Mouse (Mus musculus): ENCODE measurements around the gene H2-T23.
A peak's percentile ranks its signal among the peaks of the same experiment; 100 is the strongest.

DNA sequence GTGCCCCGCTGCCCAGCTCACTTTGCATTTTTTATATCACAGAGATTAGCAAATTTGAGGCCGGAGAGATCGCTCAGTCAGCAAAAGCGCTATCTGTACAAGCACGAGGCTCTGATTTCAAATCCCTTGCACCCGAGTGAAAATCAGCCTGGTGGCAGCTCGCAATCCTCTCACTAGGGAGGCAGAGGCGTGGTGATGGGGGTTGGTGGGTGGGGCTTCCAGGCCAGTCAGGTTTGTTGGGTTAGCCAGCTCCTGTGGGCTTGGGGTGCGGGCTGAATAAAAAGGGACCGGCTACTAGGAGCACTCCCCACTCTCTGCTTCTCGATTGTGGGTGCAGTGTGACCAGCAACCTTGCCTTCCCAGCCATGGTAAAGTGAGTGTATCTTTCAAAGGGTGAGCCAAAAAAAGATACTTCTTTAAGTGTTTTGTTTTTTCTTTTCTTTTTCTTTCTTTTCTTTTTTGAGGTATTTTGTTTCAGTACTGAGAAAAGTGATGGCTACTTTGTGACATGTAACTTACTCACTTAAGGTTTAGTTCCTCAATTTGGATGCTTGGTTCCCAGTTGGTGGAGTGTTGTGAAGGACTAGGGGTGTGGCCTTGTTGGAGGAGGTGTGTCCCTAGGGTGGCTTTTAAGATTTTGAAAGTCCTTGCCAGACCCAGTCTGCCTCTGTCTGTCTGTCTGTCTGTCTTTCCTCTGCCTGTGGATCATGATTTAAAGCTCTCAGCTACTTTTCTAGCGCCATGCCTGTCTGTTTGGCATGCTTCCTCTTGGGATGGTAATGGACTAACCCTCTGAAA, 34.7 kb downstream of the H2-T23 start:
- TF ChIP-seq CTCF (IDR thresholded peaks at IDR 0.05; ENCODE audit: low read depth) (0 out of 2 replicates have a peak, but pooled peaks have one; percentile 10), EP300 (optimal IDR thresholded peaks at IDR 0.05) (no peak)

All from stomach, postnatal 0 days (tissue).